Mouse (Mus musculus) MEL (cell line): Measurements from ENCODE around the gene Rprd1b. TPM values are rescaled to one million over a fixed set of nuclear protein-coding genes. Genes with fewer than 3 reads are reported as not detected.

ENCODE experiments used
- DNase-seq: peaks from one replicate; pipeline ENCODE4 v3.0.0; 2011; ENCODE audit warnings: low read depth, low spot score
- H3K27ac ChIP-seq: 2 replicates; pipeline ENCODE4 v1.5.1; 2012; ENCODE audit warnings: low read depth, mild to moderate bottlenecking, control low read depth, low read length, moderate library complexity; ENCODE audit not compliant: control insufficient read depth
- H3K27me3 ChIP-seq, 2 experiments: fragments of 150-350 bp in 1 of 2; sonication (generic) in 1 of 2; 2 replicates each; pipeline ENCODE4 v1.6.1; 2012; ENCODE audit warnings: low read length in 2 of 2, mild to moderate bottlenecking in 2 of 2, improper control_type of control experiment in 1 of 2, moderate library complexity in 1 of 2; ENCODE audit not compliant: insufficient read depth in 2 of 2, control insufficient read depth in 1 of 2
- H3K36me3 ChIP-seq, 2 experiments: 2 replicates each; pipeline ENCODE4 v1.6.1; 2012 to 2014; ENCODE audit warnings: low read length in 2 of 2, improper control_type of control experiment in 1 of 2, inconsistent platforms in 1 of 2, mild to moderate bottlenecking in 1 of 2; ENCODE audit not compliant: insufficient read depth in 2 of 2, control insufficient read depth in 1 of 2
- H3K4me1 ChIP-seq, 2 experiments: fragments of 150-350 bp in 1 of 2; sonication (generic) in 1 of 2; 2 replicates each; pipeline ENCODE4 v1.6.1; 2012; ENCODE audit warnings: low read length in 2 of 2, improper control_type of control experiment in 1 of 2, mild to moderate bottlenecking in 1 of 2; ENCODE audit not compliant: insufficient read depth in 2 of 2, control insufficient read depth in 1 of 2
- H3K4me3 ChIP-seq, 2 experiments: fragments of 150-350 bp in 1 of 2; sonication (generic) in 1 of 2; 2 replicates each; pipeline ENCODE4 v1.5.1; 2012; ENCODE audit warnings: low read depth in 2 of 2, low read length in 2 of 2, mild to moderate bottlenecking in 2 of 2, moderate library complexity in 2 of 2, control low read depth in 1 of 2, improper control_type of control experiment in 1 of 2; ENCODE audit not compliant: control insufficient read depth in 1 of 2, insufficient read depth in 1 of 2
- H3K79me2 ChIP-seq: 2 replicates; pipeline ENCODE4 v1.6.1; 2012; ENCODE audit warnings: mild to moderate bottlenecking, low read length, moderate library complexity; ENCODE audit not compliant: control insufficient read depth, poor library complexity, insufficient read depth
- H3K9ac ChIP-seq: 2 replicates; pipeline ENCODE4 v1.6.1; 2012; ENCODE audit warnings: low read depth, mild to moderate bottlenecking, control low read depth, low read length, moderate library complexity; ENCODE audit not compliant: control insufficient read depth, poor library complexity, severe bottlenecking
- H3K9me3 ChIP-seq: fragments of 150-350 bp; sonication (generic); replicated peaks from 2 replicates; pipeline ENCODE4 v1.6.1; 2012; ENCODE audit warnings: mild to moderate bottlenecking, low read length, improper control_type of control experiment, moderate library complexity; ENCODE audit not compliant: insufficient read depth
- EP300 ChIP-seq, 2 experiments: IDR thresholded peaks; 2 replicates each; pipeline ENCODE4 v1.6.1; 2011; ENCODE audit warnings: improper control_type of control experiment in 2 of 2, low read length in 2 of 2, low read depth in 1 of 2, mild to moderate bottlenecking in 1 of 2
- ETS1 ChIP-seq: IDR thresholded peaks from 2 replicates; pipeline ENCODE4 v1.6.1; 2012; ENCODE audit warnings: low read depth, mild to moderate bottlenecking, inconsistent platforms, low read length, improper control_type of control experiment, moderate library complexity
- GABPA ChIP-seq: IDR thresholded peaks from 2 replicates; pipeline ENCODE4 v1.6.1; 2012; ENCODE audit warnings: low read depth, mild to moderate bottlenecking, inconsistent platforms, low read length, improper control_type of control experiment, moderate library complexity
- KAT2A ChIP-seq: conservative IDR thresholded peaks from 2 replicates; pipeline ENCODE4 v1.6.1; 2012; ENCODE audit warnings: low read depth, low read length, improper control_type of control experiment, inconsistent platforms
- MAFK ChIP-seq: IDR thresholded peaks from 2 replicates; pipeline ENCODE4 v1.6.1; 2011; ENCODE audit warnings: low read depth, mild to moderate bottlenecking, low read length, improper control_type of control experiment, borderline replicate concordance
- MAZ ChIP-seq: IDR thresholded peaks from 2 replicates; pipeline ENCODE4 v1.6.1; 2012; ENCODE audit warnings: low read depth, mild to moderate bottlenecking, inconsistent platforms, low read length, improper control_type of control experiment
- MEF2A ChIP-seq: IDR thresholded peaks from 2 replicates; pipeline ENCODE4 v1.6.1; 2014; ENCODE audit warnings: low read depth, mild to moderate bottlenecking, inconsistent platforms, low read length, improper control_type of control experiment; ENCODE audit not compliant: poor library complexity, insufficient replicate concordance, severe bottlenecking; ENCODE audit errors: extremely low read depth
- MYB ChIP-seq: IDR thresholded peaks from 2 replicates; pipeline ENCODE4 v1.6.1; 2011; ENCODE audit warnings: mild to moderate bottlenecking, low read depth, low read length, improper control_type of control experiment
- MYC ChIP-seq: IDR thresholded peaks from 2 replicates; pipeline ENCODE4 v1.6.1; 2011; ENCODE audit warnings: low read depth, mild to moderate bottlenecking, low read length, improper control_type of control experiment, moderate library complexity
- RCOR1 ChIP-seq: IDR thresholded peaks from 2 replicates; pipeline ENCODE4 v1.6.1; 2012; ENCODE audit warnings: low read depth, mild to moderate bottlenecking, inconsistent platforms, low read length, improper control_type of control experiment
- SMC3 ChIP-seq: IDR thresholded peaks from 2 replicates; pipeline ENCODE4 v1.6.1; 2011; ENCODE audit warnings: low read depth, low read length, improper control_type of control experiment
- TAL1 ChIP-seq: IDR thresholded peaks from 2 replicates; pipeline ENCODE4 v1.6.1; 2012; ENCODE audit warnings: mild to moderate bottlenecking, inconsistent platforms, low read length, moderate library complexity, mixed read lengths
- TBP ChIP-seq: IDR thresholded peaks from 2 replicates; pipeline ENCODE4 v1.8.0; 2011; ENCODE audit warnings: low read depth, low read length, improper control_type of control experiment
- USF1 ChIP-seq: IDR thresholded peaks from 2 replicates; pipeline ENCODE4 v1.6.1; 2014; ENCODE audit warnings: low read depth, mild to moderate bottlenecking, inconsistent platforms, low read length, improper control_type of control experiment, moderate library complexity
- ZC3H11A ChIP-seq: IDR thresholded peaks from 2 replicates; pipeline ENCODE4 v1.6.1; 2012; ENCODE audit warnings: low read depth, mild to moderate bottlenecking, inconsistent platforms, low read length, improper control_type of control experiment
- ZKSCAN1 ChIP-seq: IDR thresholded peaks from 2 replicates; pipeline ENCODE4 v1.6.1; 2012; ENCODE audit warnings: low read depth, mild to moderate bottlenecking, inconsistent platforms, low read length, improper control_type of control experiment, moderate library complexity
- ZMIZ1 ChIP-seq: IDR thresholded peaks from 2 replicates; pipeline ENCODE4 v1.6.1; 2012; ENCODE audit warnings: low read depth, mild to moderate bottlenecking, inconsistent platforms, low read length, improper control_type of control experiment, moderate library complexity
- polyA plus RNA-seq, 2 experiments: library from polyadenylated mRNA; stranded (reverse) in 1 of 2; unstranded in 1 of 2; fragments of >175 nt in 1 of 2; fragments of >200 nt in 1 of 2; gene quantifications; 2 replicates each; pipeline versions ENCODE4 v1.2.1 to v1.2.4; 2012; ENCODE audit warnings: low replicate concordance in 2 of 2, low read depth in 1 of 2; ENCODE audit not compliant: insufficient read length in 2 of 2, insufficient read depth in 1 of 2, missing spikeins in 1 of 2
- total RNA-seq: library from RNA; depleted of rRNA; stranded (reverse); fragments of 300-350 nt; gene quantifications from 2 replicates; pipeline ENCODE4 v1.2.3, GENCODE M21; 2012

Rprd1b gene
- total and polyA plus RNA-seq, 3 experiments, result 14.2 to 35.1 TPM; not detected in 1

GRCm38 (mm10) chr2:158136205-158136604 is 107.9 kb downstream of the Rprd1b start:
- Histone ChIP-seq H3K36me3 (peaks cover 0 to 2% of the 10 kb centered on the region in 2 experiments; a peak in 2 of 4 replicates), H3K27ac (no peak overlapping the region), H3K79me2 (no peaks in the 10 kb centered on the region), H3K4me3 (no peak overlapping the region), H3K9me3 (no peaks in the 10 kb centered on the region), H3K27me3 (no peaks in the 10 kb centered on the region), H3K4me1 (peaks cover 1 to 4% of the 10 kb centered on the region in 2 experiments; a peak in 2 of 4 replicates), H3K9ac (no peak overlapping the region)
- no peak for TF ChIP-seq MAZ
- TF ChIP-seq GABPA, result no peak
- TF ChIP-seq USF1, result no peak
- TF ChIP-seq ZKSCAN1, result no peak
- TF ChIP-seq MYB, result no peak
- TF ChIP-seq SMC3, result no peak
- no peak for TF ChIP-seq KAT2A
- no peak for TF ChIP-seq MEF2A
- no peak for TF ChIP-seq MAFK
- TF ChIP-seq RCOR1, result no peak
- no peak for DNase-seq

- Histone ChIP-seq H3K9ac (no peak overlapping the region), H3K79me2 (no peaks in the 10 kb centered on the region), H3K4me3 (no peak overlapping the region), H3K9me3 (no peaks in the 10 kb centered on the region), H3K27me3 (no peaks in the 10 kb centered on the region), H3K27ac (no peak overlapping the region), H3K36me3 (peaks cover 0 to 13% of the 10 kb centered on the region in 2 experiments; a peak in 2 of 4 replicates), H3K4me1 (peaks cover 8 to 20% of the 10 kb centered on the region in 2 experiments; a peak in 3 of 4 replicates)
- TF ChIP-seq EP300 (IDR thresholded peaks at IDR 0.05; ENCODE audit: low read depth in 1 of 2, low read length in 2 of 2) (no peak), MAZ (no peak), ZKSCAN1 (no peak), ZMIZ1 (no peak)
- DNase-seq, result no peak
Measured at GRCm38 (mm10) chr2:158137771-158138170, 109.5 kb downstream of the Rprd1b start.

- DNase-seq, result no peak
- H3K4me3 ChIP-seq, result no peak overlapping the region
- H3K27me3 ChIP-seq, result no peaks in the 10 kb centered on the region
- H3K79me2 ChIP-seq, result no peaks in the 10 kb centered on the region
- TF ChIP-seq SMC3 (no peak), TAL1 (no peak), ZC3H11A (no peak), ETS1 (no peak), MYC (no peak), TBP (no peak)
- peaks cover 12 to 26% of the 10 kb centered on the region in 2 experiments; a peak in 3 of 4 replicates for H3K4me1 ChIP-seq
- H3K36me3 ChIP-seq, result peaks cover 0 to 13% of the 10 kb centered on the region in 2 experiments; a peak in 2 of 4 replicates
- no peak overlapping the region for H3K9ac ChIP-seq
- H3K9me3 ChIP-seq, result no peaks in the 10 kb centered on the region
- no peak overlapping the region for H3K27ac ChIP-seq
Measured at GRCm38 (mm10) chr2:158138778-158139177, 110.5 kb downstream of the Rprd1b start.
